ENCODE assay signal across 8 mouse cellular contexts in the genomic region with DNA sequence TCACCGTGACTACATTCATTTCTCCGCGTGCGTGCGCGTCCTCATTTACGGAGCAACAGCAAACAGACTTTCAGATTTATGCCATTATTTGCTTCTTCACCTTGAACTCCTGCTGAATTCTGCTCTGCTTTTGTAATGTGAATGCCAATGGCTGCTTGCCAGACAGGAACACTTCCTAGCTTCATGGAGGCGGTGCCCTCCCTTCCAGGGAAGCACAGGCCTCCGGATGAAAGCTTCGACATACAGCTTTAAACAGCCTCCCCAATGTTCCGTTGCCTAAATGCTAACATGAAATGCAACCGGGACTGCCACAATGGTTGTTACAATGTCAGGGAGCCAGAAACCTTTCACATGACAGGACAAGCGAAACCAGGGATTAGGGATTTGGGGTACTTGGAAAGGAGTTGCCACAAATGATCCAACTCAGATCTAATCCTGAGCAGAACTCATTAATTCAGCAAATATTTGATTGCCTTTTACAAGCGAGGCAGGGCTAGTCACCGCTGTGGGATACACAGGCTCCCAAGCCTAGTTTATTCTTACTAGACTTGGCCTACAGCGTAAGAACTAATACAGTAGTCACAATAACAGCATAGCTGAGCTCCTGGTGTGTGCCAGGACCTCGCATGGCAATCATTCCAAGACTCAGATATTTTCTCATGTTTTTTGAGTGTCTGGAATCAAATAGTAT.
A peak's percentile ranks its signal among the peaks of the same experiment; 100 is the strongest.
DNase-seq lines count a peak whose midpoint lies in the region; ATAC-seq and TF ChIP-seq lines count a peak whose summit lies in the region.

No protein-coding gene starts in this region.

- H3K9me3 ChIP-seq in lung, postnatal 0 days (ENCODE audit: low read length) = no peaks in the 10 kb centered on the region
- H3K9me3 ChIP-seq in kidney, embryonic 15.5 days (replicated peaks) = no peaks in the 10 kb centered on the region
- no peaks in the 10 kb centered on the region for H3K9me3 ChIP-seq in neural tube, embryonic 15.5 days (replicated peaks)

- no peak overlapping the region for H3K4me2 ChIP-seq in lung, postnatal 0 days (replicated peaks; ENCODE audit: low read depth, low read length)
- peak overlapping the region; percentile 20 for H3K4me2 ChIP-seq in kidney, embryonic 15.5 days
- 0 out of 2 replicates have a peak overlapping the region, but pooled peaks have one; percentile 22 for H3K4me2 ChIP-seq in neural tube, embryonic 15.5 days

- 72% methylated on average over 17 of the region's 17 CpGs for WGBS in lung, postnatal 0 days
- WGBS in kidney, embryonic 15.5 days = 72% methylated on average over 17 of the region's 17 CpGs
- 39% methylated on average over 17 of the region's 17 CpGs for WGBS in neural tube, embryonic 15.5 days

- intact Hi-C loops in heart, postnatal 10 days (cut with DNase I) = no loop called here

- no peak overlapping the region for H3K9ac ChIP-seq in lung, postnatal 0 days (replicated peaks; ENCODE audit: low read depth)
- H3K9ac ChIP-seq in kidney, embryonic 15.5 days = no peak overlapping the region
- no peak overlapping the region for H3K9ac ChIP-seq in neural tube, embryonic 15.5 days (replicated peaks)

- no peak for TF ChIP-seq CTCF in lung, postnatal 0 days (IDR thresholded peaks at IDR 0.05)

- 0 out of 2 replicates have a peak, but pooled peaks cover 4% of the 10 kb centered on the region for H3K27me3 ChIP-seq in lung, postnatal 0 days (replicated peaks; ENCODE audit: insufficient read depth, low read length)
- H3K27me3 ChIP-seq in kidney, embryonic 15.5 days = no peaks in the 10 kb centered on the region
- H3K27me3 ChIP-seq in neural tube, embryonic 15.5 days (replicated peaks) = no peaks in the 10 kb centered on the region

- no peak for TF ChIP-seq EP300 in lung, postnatal 0 days (IDR thresholded peaks at IDR 0.05)

- ATAC-seq in lung, postnatal 0 days = no peak
- ATAC-seq in kidney, embryonic 15.5 days (replicated peaks; ENCODE audit: low FRiP score) = no peak; the same call in 1 of the 2 replicates
- no peak for ATAC-seq in neural tube, embryonic 15.5 days (ENCODE audit: low FRiP score)

- no peaks in the 10 kb centered on the region for H3K36me3 ChIP-seq in lung, postnatal 0 days (ENCODE audit: insufficient read depth, low read length)
- no peaks in the 10 kb centered on the region for H3K36me3 ChIP-seq in kidney, embryonic 15.5 days
- H3K36me3 ChIP-seq in neural tube, embryonic 15.5 days = no peaks in the 10 kb centered on the region

- no peaks in the 10 kb centered on the region for H3K4me1 ChIP-seq in lung, postnatal 0 days (ENCODE audit: insufficient read depth, low read depth, low read length)
- peaks cover 9% of the 10 kb centered on the region for H3K4me1 ChIP-seq in kidney, embryonic 15.5 days
- H3K4me1 ChIP-seq in neural tube, embryonic 15.5 days = peaks cover 22% of the 10 kb centered on the region

- H3K27ac ChIP-seq in lung, postnatal 0 days (ENCODE audit: low read length) = no peak overlapping the region
- H3K27ac ChIP-seq in kidney, embryonic 15.5 days = no peak overlapping the region
- H3K27ac ChIP-seq in neural tube, embryonic 15.5 days (replicated peaks) = peak overlapping the region; percentile 54

- DNase-seq in lung, postnatal 0 days (ENCODE audit: low spot score) = peak; percentile 8
- DNase-seq in lung, postnatal 14 days = no peak
- DNase-seq in cerebellum, adult 8-10 months = peak; percentile 19
- no peak for DNase-seq in embryo, embryonic 10.5 days (ENCODE audit: low spot score)
- DNase-seq in embryo, embryonic 9.5 days (ENCODE audit: extremely low spot score) = no peak
- DNase-seq in heart, postnatal 10 days = no peak

- H3K4me3 ChIP-seq in lung, postnatal 0 days (ENCODE audit: low read depth, low read length) = no peak overlapping the region
- no peak overlapping the region for H3K4me3 ChIP-seq in kidney, embryonic 15.5 days (replicated peaks)
- H3K4me3 ChIP-seq in neural tube, embryonic 15.5 days (replicated peaks) = no peak overlapping the region

Comparison
In these comparisons a context has a peak if more than half of its experiments do, and no peak if none do; other contexts are left out.
1. DNase-seq: peak in lung, postnatal 0 days (single experiment) and cerebellum, adult 8-10 months (single experiment); none in lung, postnatal 14 days (single experiment), embryo, embryonic 10.5 days (single experiment), embryo, embryonic 9.5 days (single experiment) and heart, postnatal 10 days (0 of 2).